Mouse (Mus musculus) left cerebral cortex, postnatal 25 days (tissue): ENCODE measurements around the gene Atp2b4. TPM values are rescaled to one million over a fixed set of nuclear protein-coding genes. Genes with fewer than 3 reads are reported as not detected.
A peak's percentile ranks its signal among the peaks of the same experiment; 100 is the strongest.

ENCODE experiments used
- DNase-seq, 2 experiments: peaks; one replicate each; pipeline ENCODE4 v3.0.0; 2022; ENCODE audit warnings: low spot score in 2 of 2, mixed read lengths in 1 of 2
- intact Hi-C: fragments of 180-260 bp; cut with DNase I; formaldehyde crosslinking; loops from one replicate; pipeline ENCODE4 v1.15.1; 2025
- total RNA-seq, 2 experiments: library from RNA; stranded (reverse); gene quantifications; 2 replicates each; pipeline ENCODE4 v1.2.3; 2021

Atp2b4 gene
- total RNA-seq, 2 experiments from 2014 or later: 201 to 257 TPM

- no peak for DNase-seq
- intact Hi-C loops: loop anchor here (2.0 kb wide), 1 partner anchor 96 kb away; no protein-coding TSS in a partner anchor
Observed at GRCm38 (mm10) chr1:133800512-133800911, 329 bp downstream of the Atp2b4 start.

GRCm38 (mm10) chr1:133799686-133800445 is 975 bp downstream of the Atp2b4 start:
- DNase-seq: peak in 1 of 2 experiments; percentile 44
- intact Hi-C loops: loop anchor here (2.0 kb wide), 1 partner anchor 97 kb away; no protein-coding TSS in a partner anchor

GRCm38 (mm10) chr1:133798821-133799415 is 1.9 kb downstream of the Atp2b4 start:
- DNase-seq: no peak
- intact Hi-C loops: no loop called here

GRCm38 (mm10) chr1:133797979-133798820 is 2.6 kb downstream of the Atp2b4 start:
- no peak for DNase-seq
- intact Hi-C loops: no loop called here

GRCm38 (mm10) chr1:133797327-133797978 is 3.4 kb downstream of the Atp2b4 start:
- intact Hi-C loops: no loop called here
- no peak for DNase-seq

GRCm38 (mm10) chr1:133793646-133794045 is 7.2 kb downstream of the Atp2b4 start:
- no peak for DNase-seq
- intact Hi-C loops: no loop called here

- intact Hi-C loops: no loop called here
Observed at GRCm38 (mm10) chr1:133790011-133790410, 10.8 kb downstream of the Atp2b4 start.

GRCm38 (mm10) chr1:133788864-133789263 is 12.0 kb downstream of the Atp2b4 start:
- intact Hi-C loops: no loop called here
- peak in 1 of 2 experiments; percentile 32 for DNase-seq

More at GRCm38 (mm10) chr1:133790011-133790410, 10.8 kb downstream of the Atp2b4 start:
- DNase-seq: no peak

GRCm38 (mm10) chr1:133787500-133788210 is 13.2 kb downstream of the Atp2b4 start:
- no peak for DNase-seq
- intact Hi-C loops: no loop called here

- DNase-seq: no peak
- intact Hi-C loops: no loop called here
Observed at GRCm38 (mm10) chr1:133784621-133785020, 16.2 kb downstream of the Atp2b4 start.

GRCm38 (mm10) chr1:133781531-133781930 is 19.3 kb downstream of the Atp2b4 start:
- intact Hi-C loops: no loop called here
- DNase-seq: no peak

- intact Hi-C loops: no loop called here
- DNase-seq: no peak
Observed at GRCm38 (mm10) chr1:133779043-133779442, 21.8 kb downstream of the Atp2b4 start.

GRCm38 (mm10) chr1:133777651-133778231 is 23.1 kb downstream of the Atp2b4 start:
- DNase-seq: no peak
- intact Hi-C loops: no loop called here

GRCm38 (mm10) chr1:133772553-133772952 is 28.3 kb downstream of the Atp2b4 start:
- intact Hi-C loops: no loop called here
- DNase-seq: no peak

GRCm38 (mm10) chr1:133771831-133772399 is 28.9 kb downstream of the Atp2b4 start:
- no peak for DNase-seq
- intact Hi-C loops: no loop called here

GRCm38 (mm10) chr1:133767994-133768393 is 32.8 kb downstream of the Atp2b4 start:
- intact Hi-C loops: no loop called here
- no peak for DNase-seq

GRCm38 (mm10) chr1:133766901-133767529 is 33.8 kb downstream of the Atp2b4 start:
- no peak for DNase-seq
- intact Hi-C loops: no loop called here

- intact Hi-C loops: no loop called here
- DNase-seq: no peak
Observed at GRCm38 (mm10) chr1:133765376-133765775, 35.5 kb downstream of the Atp2b4 start.
